Mouse (Mus musculus): ENCODE results near the gene Myrf. TPM values are rescaled to one million over a fixed set of nuclear protein-coding genes. Genes with fewer than 3 reads are reported as not detected.

Gene Myrf
- total and polyA plus RNA-seq, 2 experiments from 2014 or later, result 2.0 to 5.9 TPM

GRCm38 (mm10) chr19:10190796-10191195, 49.8 kb downstream of the Myrf start:
- no peaks in the 10 kb centered on the region for H3K9me3 ChIP-seq (ENCODE audit: low read length)
- H3K27me3 ChIP-seq (ENCODE audit: insufficient read depth, low read length), result no peaks in the 10 kb centered on the region
- H3K4me3 ChIP-seq (ENCODE audit: low read length), result no peak overlapping the region
- no peak overlapping the region for H3K27ac ChIP-seq
- DNase-seq (ENCODE audit: low spot score), result peak; percentile 83
- peaks cover 67% of the 10 kb centered on the region for H3K36me3 ChIP-seq (ENCODE audit: insufficient read depth, low read length)
- ATAC-seq, result no peak
- no peak overlapping the region for H3K4me2 ChIP-seq (ENCODE audit: low read depth, low read length)
- TF ChIP-seq CTCF (IDR thresholded peaks at IDR 0.05; ENCODE audit: low read depth), result peak; percentile 83
- peaks cover 4% of the 10 kb centered on the region; the same call in 1 of the 2 replicates for H3K4me1 ChIP-seq (ENCODE audit: insufficient read depth, low read length)
- no peak overlapping the region for H3K9ac ChIP-seq (replicated peaks; ENCODE audit: low read length)
- WGBS, result 36% methylated on average over 2 of the region's 2 CpGs

GRCm38 (mm10) chr19:10189940-10190339, 50.6 kb downstream of the Myrf start:
- Histone ChIP-seq H3K27me3 (ENCODE audit: insufficient read depth, low read length) (no peaks in the 10 kb centered on the region), H3K4me2 (ENCODE audit: low read depth, low read length) (no peak overlapping the region), H3K9ac (replicated peaks; ENCODE audit: low read length) (no peak overlapping the region), H3K27ac (no peak overlapping the region), H3K36me3 (ENCODE audit: insufficient read depth, low read length) (peaks cover 62% of the 10 kb centered on the region), H3K4me3 (ENCODE audit: low read length) (no peak overlapping the region), H3K4me1 (ENCODE audit: insufficient read depth, low read length) (peaks cover 10% of the 10 kb centered on the region; the same call in 1 of the 2 replicates), H3K9me3 (ENCODE audit: low read length) (no peaks in the 10 kb centered on the region)
- TF ChIP-seq CTCF (IDR thresholded peaks at IDR 0.05; ENCODE audit: low read depth), result no peak
- 80% methylated on average over 8 of the region's 8 CpGs for WGBS
- no peak for ATAC-seq
- no peak for DNase-seq (ENCODE audit: low spot score)

- ATAC-seq, result no peak
- Histone ChIP-seq H3K4me1 (ENCODE audit: insufficient read depth, low read length) (peaks cover 15% of the 10 kb centered on the region; the same call in 1 of the 2 replicates), H3K4me3 (ENCODE audit: low read length) (no peak overlapping the region), H3K27ac (peak overlapping the region; percentile 74), H3K36me3 (ENCODE audit: insufficient read depth, low read length) (peaks cover 53% of the 10 kb centered on the region), H3K4me2 (ENCODE audit: low read depth, low read length) (no peak overlapping the region), H3K9me3 (ENCODE audit: low read length) (no peaks in the 10 kb centered on the region), H3K27me3 (ENCODE audit: insufficient read depth, low read length) (no peaks in the 10 kb centered on the region), H3K9ac (replicated peaks; ENCODE audit: low read length) (no peak overlapping the region)
- 82% methylated on average over 6 of the region's 6 CpGs for WGBS
- no peak for TF ChIP-seq CTCF (IDR thresholded peaks at IDR 0.05; ENCODE audit: low read depth)
- DNase-seq (ENCODE audit: low spot score), result no peak
These were observed 51.5 kb downstream of the Myrf start for GRCm38 (mm10) chr19:10189022-10189421.

- H3K4me2 ChIP-seq (ENCODE audit: low read depth, low read length), result no peak overlapping the region
- H3K27me3 ChIP-seq (ENCODE audit: insufficient read depth, low read length), result no peaks in the 10 kb centered on the region
- peaks cover 15% of the 10 kb centered on the region; the same call in 1 of the 2 replicates for H3K4me1 ChIP-seq (ENCODE audit: insufficient read depth, low read length)
- peak; percentile 91 for ATAC-seq
- 28% methylated on average over 10 of the region's 10 CpGs for WGBS
- peak overlapping the region; percentile 74 for H3K27ac ChIP-seq
- no peak overlapping the region for H3K9ac ChIP-seq (replicated peaks; ENCODE audit: low read length)
- no peaks in the 10 kb centered on the region for H3K9me3 ChIP-seq (ENCODE audit: low read length)
- peaks cover 46% of the 10 kb centered on the region for H3K36me3 ChIP-seq (ENCODE audit: insufficient read depth, low read length)
- TF ChIP-seq CTCF (IDR thresholded peaks at IDR 0.05; ENCODE audit: low read depth), result no peak
- DNase-seq (ENCODE audit: low spot score), result peak; percentile 90
- no peak overlapping the region for H3K4me3 ChIP-seq (ENCODE audit: low read length)
These were observed 52.2 kb downstream of the Myrf start for GRCm38 (mm10) chr19:10188281-10188811.

- no peak overlapping the region for H3K4me2 ChIP-seq (ENCODE audit: low read depth, low read length)
- H3K9ac ChIP-seq (replicated peaks; ENCODE audit: low read length), result no peak overlapping the region
- DNase-seq (ENCODE audit: low spot score) (no peak), ATAC-seq (no peak)
- H3K27me3 ChIP-seq (ENCODE audit: insufficient read depth, low read length), result no peaks in the 10 kb centered on the region
- whole genome bisulfite sequencing, result 85% methylated on average over 8 of the region's 8 CpGs
- peaks cover 29% of the 10 kb centered on the region for H3K36me3 ChIP-seq (ENCODE audit: insufficient read depth, low read length)
- no peak overlapping the region for H3K4me3 ChIP-seq (ENCODE audit: low read length)
- no peak overlapping the region for H3K27ac ChIP-seq
- H3K9me3 ChIP-seq (ENCODE audit: low read length), result no peaks in the 10 kb centered on the region
- H3K4me1 ChIP-seq (ENCODE audit: insufficient read depth, low read length), result peaks cover 15% of the 10 kb centered on the region; the same call in 1 of the 2 replicates
- no peak for TF ChIP-seq CTCF (IDR thresholded peaks at IDR 0.05; ENCODE audit: low read depth)
These were observed 54.0 kb downstream of the Myrf start for GRCm38 (mm10) chr19:10186569-10186968.

GRCm38 (mm10) chr19:10185876-10186275, 54.7 kb downstream of the Myrf start:
- ATAC-seq (no peak), DNase-seq (ENCODE audit: low spot score) (no peak)
- Histone ChIP-seq H3K9me3 (ENCODE audit: low read length) (no peaks in the 10 kb centered on the region), H3K27ac (no peak overlapping the region), H3K4me3 (ENCODE audit: low read length) (no peak overlapping the region), H3K27me3 (ENCODE audit: insufficient read depth, low read length) (no peaks in the 10 kb centered on the region), H3K9ac (replicated peaks; ENCODE audit: low read length) (no peak overlapping the region), H3K36me3 (ENCODE audit: insufficient read depth, low read length) (peaks cover 29% of the 10 kb centered on the region), H3K4me1 (ENCODE audit: insufficient read depth, low read length) (peaks cover 15% of the 10 kb centered on the region; the same call in 1 of the 2 replicates), H3K4me2 (ENCODE audit: low read depth, low read length) (no peak overlapping the region; the same call in 1 of the 2 replicates)
- no peak for TF ChIP-seq CTCF (IDR thresholded peaks at IDR 0.05; ENCODE audit: low read depth)
- WGBS, result 79% methylated on average over 3 of the region's 3 CpGs

GRCm38 (mm10) chr19:10184096-10184495, 56.5 kb downstream of the Myrf start:
- H3K9me3 ChIP-seq (ENCODE audit: low read length), result no peaks in the 10 kb centered on the region
- no peak for ATAC-seq

More at GRCm38 (mm10) chr19:10184096-10184495, 56.5 kb downstream of the Myrf start:
- no peaks in the 10 kb centered on the region for H3K27me3 ChIP-seq (ENCODE audit: insufficient read depth, low read length)
- 5% methylated on average over 12 of the region's 12 CpGs for WGBS
- no peak for TF ChIP-seq CTCF (IDR thresholded peaks at IDR 0.05; ENCODE audit: low read depth)
- H3K4me2 ChIP-seq (ENCODE audit: low read depth, low read length), result peak overlapping the region; percentile 80
- peaks cover 18% of the 10 kb centered on the region for H3K36me3 ChIP-seq (ENCODE audit: insufficient read depth, low read length)
- H3K27ac ChIP-seq, result peak overlapping the region; percentile 97
- peak overlapping the region; percentile 94 for H3K4me3 ChIP-seq (ENCODE audit: low read length)
- peak overlapping the region; percentile 99 for H3K9ac ChIP-seq (replicated peaks; ENCODE audit: low read length)
- peaks cover 15% of the 10 kb centered on the region; the same call in 1 of the 2 replicates for H3K4me1 ChIP-seq (ENCODE audit: insufficient read depth, low read length)
- DNase-seq (ENCODE audit: low spot score), result peak; percentile 75
